Mouse (Mus musculus): ENCODE measurements around the gene Olfr196.
"Not testable (repeated sequence)": the region's sequence is repeated elsewhere in the genome, so short reads cannot be mapped to it uniquely, and the experiment has no call there.

Olfr196 gene

GRCm38 (mm10) chr16:59170354-59170753 is at the start of gene Olfr196:
Gene Olfr196 (minus strand): TSS chr16:59170454.
- no peak for DNase-seq

- DNase-seq: not testable (repeated sequence)
These were observed 49.4 kb upstream of the Olfr196 start, which contains the start of gene Olfr199 for GRCm38 (mm10) chr16:59219667-59220066. Gene Olfr199 (minus strand): TSS chr16:59219767.

- DNase-seq: not testable (repeated sequence)
These were observed 47.6 kb upstream of the Olfr196 start for GRCm38 (mm10) chr16:59217861-59218260.

- DNase-seq: not testable (repeated sequence)
These were observed 33.2 kb upstream of the Olfr196 start, which contains the start of gene Olfr198 for GRCm38 (mm10) chr16:59203433-59203832. Gene Olfr198 (minus strand): TSS chr16:59203533.

GRCm38 (mm10) chr16:59151996-59152395 is 18.3 kb downstream of the Olfr196 start:
- DNase-seq: no peak

GRCm38 (mm10) chr16:59146746-59147145 is 23.5 kb downstream of the Olfr196 start, which contains the start of gene Olfr195:
Gene Olfr195 (plus strand): TSS chr16:59147046.
- DNase-seq: no peak

- no peak for DNase-seq
These were observed 29.1 kb downstream of the Olfr196 start for GRCm38 (mm10) chr16:59141105-59141504.

GRCm38 (mm10) chr16:59130740-59131139 is 39.5 kb downstream of the Olfr196 start:
- DNase-seq: no peak

GRCm38 (mm10) chr16:59120969-59121368 is 49.3 kb downstream of the Olfr196 start, which contains the start of gene Olfr194:
Gene Olfr194 (minus strand): TSS chr16:59121069.
- no peak for DNase-seq
